Mouse (Mus musculus) adrenal gland, postnatal 4 days (tissue): Measurements from ENCODE around the gene Retreg1. TPM values are rescaled to one million over a fixed set of nuclear protein-coding genes. Genes with fewer than 3 reads are reported as not detected.

Experiments used
- DNase-seq, 2 experiments: peaks; one replicate each; pipeline ENCODE4 v3.0.0; 2021 to 2022; ENCODE audit warnings: low spot score in 2 of 2, mixed read lengths in 2 of 2
- total RNA-seq, 2 experiments: library from RNA; stranded (reverse); gene quantifications; 2 replicates each; pipeline ENCODE4 v1.2.3; 2021

Retreg1 gene
- total RNA-seq, 2 experiments from 2014 or later, result 33.5 to 40.0 TPM

DNA sequence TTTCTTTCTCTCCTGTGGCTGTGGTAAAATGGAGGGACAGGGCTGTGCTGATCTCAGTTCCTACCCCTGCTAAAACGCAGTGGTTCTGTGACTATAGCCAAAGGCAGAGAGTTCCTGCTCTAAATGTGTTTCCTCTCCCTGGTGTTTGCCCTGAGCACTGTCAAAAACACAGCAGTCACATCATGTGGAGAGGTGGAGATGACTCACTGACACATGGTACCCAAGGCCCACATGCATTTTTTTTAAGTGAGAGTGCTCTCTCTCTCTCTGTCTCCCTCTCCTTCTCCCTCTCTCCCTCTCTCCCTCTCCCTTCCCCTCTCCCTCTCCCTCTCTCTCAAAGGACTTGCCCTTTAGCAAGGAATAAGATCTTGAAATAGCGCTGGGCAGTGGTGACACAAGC lies 73.3 kb downstream of the Retreg1 start:
- DNase-seq, result no peak

- DNase-seq, result no peak
Observed at GRCm38 (mm10) chr15:25918641-25919040, 75.7 kb downstream of the Retreg1 start.

DNA sequence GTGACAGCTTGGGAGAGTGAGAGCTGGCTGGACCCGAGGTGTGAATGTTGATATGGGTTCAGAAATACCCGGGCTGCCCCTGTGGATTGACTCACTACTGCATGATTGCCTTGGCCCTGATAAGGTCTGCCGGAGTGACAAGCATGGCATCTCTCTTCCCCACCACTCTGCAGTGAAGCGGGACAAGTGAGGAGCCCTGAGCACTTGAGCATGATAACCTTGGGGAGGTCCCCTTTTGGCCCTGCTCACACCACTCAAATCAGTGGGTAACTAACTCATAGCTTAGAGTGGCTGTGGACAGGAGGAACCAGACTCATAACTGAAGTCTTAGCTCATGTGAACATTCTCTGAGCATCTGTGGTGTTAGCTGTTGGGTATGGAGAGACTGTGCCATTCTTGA lies 77.0 kb downstream of the Retreg1 start:
- DNase-seq, result no peak

- DNase-seq, result no peak
Observed at GRCm38 (mm10) chr15:25920886-25921285, 77.9 kb downstream of the Retreg1 start.

GRCm38 (mm10) chr15:25922007-25922406 lies 79.0 kb downstream of the Retreg1 start:
- DNase-seq, result no peak

DNA sequence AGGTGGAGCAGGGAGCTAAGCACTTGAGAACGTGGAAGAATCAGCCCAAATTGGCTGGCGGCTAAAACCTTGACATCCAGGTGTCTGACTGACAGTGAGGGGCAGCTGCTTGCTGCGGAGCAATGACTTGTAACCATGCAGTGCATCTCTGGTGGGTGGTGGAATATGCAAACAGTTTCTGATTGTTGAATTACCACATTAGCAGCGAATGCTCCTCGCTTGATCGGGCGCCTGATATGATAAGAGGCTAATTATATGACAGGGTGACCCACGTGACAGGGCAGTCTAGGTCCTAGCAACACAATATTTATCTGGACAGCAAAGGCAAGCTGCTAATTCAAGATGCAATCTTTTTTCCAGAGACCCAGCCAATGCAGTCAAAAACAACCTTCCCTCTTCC lies 80.9 kb downstream of the Retreg1 start:
- no peak for DNase-seq

DNA sequence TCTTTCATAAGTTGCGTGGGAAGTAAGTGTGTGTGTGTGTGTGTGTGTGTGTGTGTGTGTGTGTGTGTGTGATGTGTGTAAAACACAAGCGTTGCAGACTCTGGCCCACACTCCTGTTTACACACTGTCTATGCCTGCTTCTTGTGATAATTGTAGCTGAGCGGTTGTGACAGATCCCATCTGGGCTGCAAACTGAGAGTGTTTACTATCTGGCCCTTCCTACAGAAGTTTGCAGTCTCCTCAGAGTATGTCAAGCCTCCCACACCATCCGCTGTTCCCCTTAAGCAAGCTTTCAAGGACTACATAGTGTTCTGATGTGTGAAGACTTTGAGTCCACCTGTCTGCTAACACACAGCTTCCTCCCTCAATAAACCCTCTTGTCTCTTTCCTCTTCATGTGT lies 83.2 kb downstream of the Retreg1 start:
- no peak for DNase-seq

DNA sequence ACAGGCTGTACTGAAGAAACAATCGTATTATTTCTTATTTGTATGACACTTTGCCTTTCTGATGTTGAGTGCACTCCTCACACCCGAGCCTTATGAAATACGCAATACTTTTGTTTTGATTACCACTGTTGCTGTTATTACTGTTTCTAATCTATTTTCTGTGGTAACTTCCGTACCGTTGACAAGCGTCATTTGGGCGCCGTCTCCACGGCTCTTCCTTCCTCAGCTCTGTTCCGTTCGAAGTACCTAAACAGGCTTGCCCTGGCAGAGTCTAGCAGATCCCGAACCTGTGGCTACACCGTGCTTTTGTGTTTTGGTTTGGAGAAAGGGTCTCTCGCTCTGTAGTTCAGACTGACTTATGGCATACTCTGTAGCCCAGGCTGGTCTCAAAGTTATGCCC lies 84.1 kb downstream of the Retreg1 start:
- DNase-seq, result no peak

GRCm38 (mm10) chr15:25928001-25928400 lies 85.0 kb downstream of the Retreg1 start:
- no peak for DNase-seq

DNA sequence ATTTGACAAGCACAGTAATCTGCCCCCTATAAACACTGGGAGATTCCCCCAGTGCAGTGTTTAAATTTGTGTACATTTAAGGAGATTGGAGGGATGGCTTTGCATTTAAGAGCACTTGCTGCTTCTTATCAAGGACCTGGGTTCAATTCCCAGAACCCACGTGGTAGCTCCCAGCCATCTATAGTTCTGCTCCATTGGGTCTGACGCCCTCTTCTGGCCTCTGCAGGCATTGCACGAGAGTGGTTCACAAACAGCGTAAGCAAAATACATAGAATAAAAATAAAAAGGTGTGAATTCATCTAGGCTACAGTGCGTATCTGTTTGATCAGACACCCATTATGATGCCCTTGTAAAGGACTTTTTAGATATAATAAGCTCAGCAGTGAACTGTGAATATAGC lies 85.9 kb downstream of the Retreg1 start:
- no peak for DNase-seq

DNA sequence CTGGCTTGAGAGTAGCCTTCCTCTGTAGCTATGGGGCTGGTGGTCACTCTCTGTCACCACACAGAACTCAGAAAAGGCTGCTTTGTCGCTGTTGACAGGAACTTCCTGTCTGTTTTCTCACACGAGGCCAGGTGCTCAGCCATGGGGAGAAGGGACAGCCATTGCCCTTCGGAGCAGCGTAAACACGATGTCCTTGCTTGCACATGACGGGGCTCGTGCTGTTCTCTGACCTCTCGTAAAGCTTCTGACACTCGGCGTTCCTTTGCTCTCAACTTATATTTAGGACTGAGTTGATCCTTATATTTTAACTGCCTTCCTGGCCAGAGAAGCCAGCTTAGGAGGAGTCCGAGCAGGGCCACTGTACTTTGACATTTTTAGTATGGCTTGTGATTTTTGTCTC lies 86.5 kb downstream of the Retreg1 start:
- no peak for DNase-seq

DNA sequence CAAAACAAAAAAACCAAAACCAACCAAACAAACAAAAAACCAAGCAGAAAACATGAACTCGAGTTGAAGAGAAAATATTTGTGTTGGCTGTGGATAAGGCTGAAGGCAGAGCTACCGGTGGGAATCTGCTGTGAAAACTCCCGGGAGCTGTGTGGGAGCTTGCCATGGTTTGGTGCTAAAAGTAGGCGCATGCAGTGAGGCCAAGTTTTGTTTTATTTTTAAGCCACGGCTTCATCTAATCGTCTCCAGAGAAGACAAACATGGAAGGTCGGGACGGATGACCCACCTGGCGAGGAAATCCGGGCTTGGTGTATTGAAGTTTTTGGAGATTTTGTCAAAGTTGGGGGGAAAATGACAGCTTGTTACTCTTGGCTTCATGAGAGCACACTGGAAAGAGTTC lies 87.0 kb downstream of the Retreg1 start:
- DNase-seq, result no peak

DNA sequence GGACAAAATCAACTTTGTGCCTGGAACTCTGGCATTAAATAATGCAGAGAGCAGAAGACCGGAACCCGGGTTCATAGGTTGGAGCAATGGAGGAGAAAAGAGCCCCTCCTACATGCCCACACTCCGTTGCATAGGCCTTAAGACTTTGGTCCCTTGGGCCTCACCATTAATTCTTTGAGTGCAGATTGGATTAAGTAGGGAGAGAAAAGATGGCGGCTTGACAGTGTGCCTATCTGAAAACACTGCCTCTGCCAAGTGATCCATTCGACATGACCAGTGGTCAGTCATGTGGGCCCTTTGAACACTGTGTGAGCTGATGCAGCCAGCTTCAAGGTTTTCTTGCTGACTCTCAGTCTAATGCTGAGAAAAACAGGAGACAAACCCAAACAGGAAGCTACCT lies 87.7 kb downstream of the Retreg1 start:
- DNase-seq, result no peak

DNA sequence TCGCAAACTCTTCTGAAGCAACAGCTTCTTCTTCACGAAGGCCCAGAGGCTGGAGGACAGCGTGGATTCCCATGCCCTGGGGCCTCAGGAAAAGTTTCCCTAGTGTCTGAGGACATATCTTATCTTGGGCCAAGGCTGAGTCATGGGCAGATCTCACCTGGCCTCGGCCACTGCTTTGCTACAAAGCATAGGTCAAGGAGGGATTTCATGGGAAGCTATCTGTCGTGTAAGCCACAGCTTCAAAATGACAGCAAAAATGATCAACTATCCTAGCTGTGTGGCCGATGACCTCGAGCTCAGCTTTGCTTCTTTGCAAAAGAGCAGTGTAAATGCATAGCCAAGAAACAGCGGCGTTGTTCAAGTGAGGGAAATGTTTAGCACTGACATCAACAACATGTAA lies 89.5 kb downstream of the Retreg1 start:
- peak in 1 of 2 experiments; percentile 30 for DNase-seq

DNA sequence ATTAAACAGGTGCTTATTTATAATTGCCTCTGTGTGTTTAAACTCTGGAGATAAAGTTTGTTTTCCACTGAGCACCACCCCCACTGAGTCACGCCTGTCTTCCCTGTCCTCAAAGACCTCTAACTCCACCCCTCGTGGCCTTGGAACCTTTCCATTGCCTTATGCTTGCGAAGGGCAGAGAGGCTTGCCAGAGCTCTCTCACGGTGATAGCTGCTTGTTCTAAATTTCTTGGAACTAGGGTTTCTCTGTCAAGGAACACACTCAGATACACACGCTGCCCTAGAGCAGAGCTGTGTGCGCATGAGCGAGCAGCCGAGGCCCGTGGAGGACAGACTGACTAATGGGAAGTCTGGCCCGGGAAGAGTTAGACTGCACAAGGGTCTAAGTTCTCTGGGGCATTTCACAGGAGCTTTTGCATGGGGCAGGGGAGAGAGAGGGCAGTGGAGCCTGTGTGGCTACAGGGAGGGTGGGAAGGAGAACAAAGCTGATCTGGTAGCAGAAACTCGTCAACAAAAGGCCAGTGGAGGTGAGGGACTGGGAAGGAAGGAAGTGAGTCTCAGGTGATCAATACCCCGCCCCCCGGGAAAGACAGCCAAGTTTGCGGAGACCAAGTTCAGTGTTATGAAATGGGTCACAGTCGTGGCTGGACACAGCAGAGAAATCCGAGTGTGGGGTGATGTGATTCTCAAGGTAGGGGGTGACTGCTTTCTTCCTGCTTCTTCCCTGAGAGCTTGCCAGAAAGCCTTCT lies 90.1 kb downstream of the Retreg1 start:
- DNase-seq, result peak; percentile 53 to 77

DNA sequence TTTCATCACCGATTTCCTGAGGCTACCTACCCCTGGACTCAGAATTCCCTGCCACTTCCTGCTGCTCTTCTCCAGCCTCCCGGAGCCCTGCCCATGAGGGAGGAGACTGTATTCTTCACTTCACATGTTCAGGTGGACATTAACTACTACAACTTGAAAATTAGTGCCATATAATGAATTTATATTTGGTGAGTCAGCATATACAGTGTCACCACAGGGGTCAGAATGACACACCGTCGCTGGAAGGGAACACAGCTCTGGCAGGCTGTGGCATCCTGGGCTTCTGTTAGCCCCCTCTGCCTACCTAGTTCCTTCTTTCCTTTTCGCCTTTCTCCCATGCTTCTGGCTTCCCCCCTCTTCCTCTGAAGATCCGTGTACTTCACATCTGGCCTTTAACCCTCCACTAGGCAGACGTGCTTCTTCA lies 90.7 kb downstream of the Retreg1 start:
- no peak for DNase-seq

DNA sequence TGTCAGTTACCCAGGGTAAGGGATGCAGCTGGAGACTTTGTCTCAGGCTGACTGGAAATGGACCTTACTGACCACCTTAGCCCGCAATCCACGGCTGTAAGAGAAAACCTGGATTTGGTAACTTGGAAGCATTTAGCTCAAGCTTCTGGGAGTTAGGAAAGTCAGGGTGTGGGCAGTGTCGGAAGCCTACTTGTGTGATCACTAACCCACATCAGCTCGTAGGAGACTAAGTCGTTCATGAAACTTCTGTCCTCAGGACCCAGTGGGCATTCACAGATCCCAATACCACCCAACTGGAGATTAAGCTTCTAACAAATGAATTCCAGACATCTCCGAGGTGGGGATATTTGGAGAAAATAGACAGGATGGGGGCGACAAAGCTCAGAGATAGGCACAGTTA lies 91.4 kb downstream of the Retreg1 start:
- DNase-seq, result no peak

DNA sequence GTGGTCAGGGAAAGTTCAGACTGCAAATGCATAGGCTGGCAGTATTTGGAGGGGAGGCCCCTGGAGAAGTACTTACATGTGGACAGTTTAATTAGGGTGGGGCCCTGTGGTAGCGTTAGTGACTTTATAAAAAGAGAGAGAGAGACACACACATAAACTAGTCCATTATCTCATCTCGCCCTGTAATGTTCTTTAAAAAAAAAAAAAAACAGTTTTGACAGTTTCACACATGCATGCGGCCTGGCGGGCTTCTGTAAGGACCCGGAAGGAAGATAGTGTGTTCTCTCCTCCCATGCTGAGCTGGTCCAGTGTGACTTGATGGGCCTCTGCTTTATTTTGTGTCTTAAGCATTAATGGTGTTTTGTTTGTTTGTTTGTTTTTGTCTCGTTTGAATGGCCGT lies 95.5 kb downstream of the Retreg1 start:
- DNase-seq, result no peak

DNA sequence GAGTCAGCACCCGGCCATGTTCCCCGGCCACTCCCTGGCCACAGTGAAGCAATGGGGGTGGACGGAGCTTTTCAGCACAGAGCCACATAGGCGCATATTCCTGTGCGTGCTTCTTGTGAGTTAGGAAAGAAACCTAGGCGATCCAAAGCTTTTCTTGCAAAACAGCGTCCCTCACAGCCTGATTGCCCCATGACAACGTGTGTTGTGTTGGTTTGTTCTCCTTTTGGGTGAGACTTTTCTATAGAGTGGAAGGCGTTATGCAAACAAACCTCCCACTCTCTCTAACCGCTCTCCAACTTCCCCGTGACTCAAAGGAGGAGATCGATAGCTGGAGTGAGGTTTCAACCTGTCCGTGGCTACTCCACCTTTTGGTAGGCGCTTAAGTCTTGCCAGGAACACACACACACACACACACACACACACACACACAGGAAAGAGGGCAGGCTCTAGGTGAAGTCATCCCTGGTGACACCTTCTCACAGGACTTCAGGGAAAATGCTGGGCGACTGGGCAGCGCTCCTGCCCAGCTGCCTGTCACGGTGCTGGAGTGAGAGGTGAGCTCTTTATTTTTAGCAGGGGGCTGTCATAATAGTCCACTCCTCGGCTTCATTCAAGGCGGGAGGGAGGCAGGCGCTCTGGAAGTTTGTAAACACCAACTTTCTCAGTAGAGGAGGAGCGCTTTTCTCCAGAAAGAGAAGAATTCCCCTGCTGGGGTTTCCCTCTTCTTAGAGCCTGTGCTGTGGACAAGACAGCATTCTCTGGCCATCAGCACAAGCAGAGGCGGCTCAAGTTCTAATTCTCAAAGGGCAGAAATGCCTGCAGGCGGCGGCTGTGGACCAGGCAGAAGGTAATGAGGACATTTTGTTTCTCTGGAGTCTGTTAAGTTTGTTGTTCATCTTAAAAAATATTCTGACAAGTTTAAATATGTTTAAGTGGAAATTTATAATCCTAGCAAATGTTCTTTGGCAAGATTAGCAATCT lies 97.7 kb downstream of the Retreg1 start:
- DNase-seq, result no peak

- DNase-seq, result no peak
Observed at GRCm38 (mm10) chr15:25941514-25941913, 98.5 kb downstream of the Retreg1 start.

GRCm38 (mm10) chr15:25942415-25942814 lies 99.4 kb downstream of the Retreg1 start:
- no peak for DNase-seq
